Mouse (Mus musculus) kidney, adult 18-20 months (tissue): ENCODE results near the gene Fam114a2.
"Not testable (repeated sequence)": the region's sequence is repeated elsewhere in the genome, so short reads cannot be mapped to it uniquely, and the experiment has no call there.

Source experiments
- DNase-seq: peaks from one replicate; pipeline ENCODE4 v3.0.0; 2021

The Fam114a2 gene

GRCm38 (mm10) chr11:57518091-57518750, at the start of gene Fam114a2, which contains the start of gene Mfap3:
Gene Fam114a2, minus strand, starts transcription at chr11:57518617.
Gene Mfap3, plus strand, starts transcription at chr11:57518664.
- DNase-seq, result peak; percentile 95

GRCm38 (mm10) chr11:57566091-57567035, 47.9 kb upstream of the Fam114a2 start:
- no peak for DNase-seq

- DNase-seq, result no peak
Measured at GRCm38 (mm10) chr11:57564564-57564963, 46.1 kb upstream of the Fam114a2 start.

- not testable (repeated sequence) for DNase-seq
Measured at GRCm38 (mm10) chr11:57557936-57558335, 39.5 kb upstream of the Fam114a2 start.

- no peak for DNase-seq
Measured at GRCm38 (mm10) chr11:57553015-57553780, 34.8 kb upstream of the Fam114a2 start.

GRCm38 (mm10) chr11:57551016-57551415, 32.6 kb upstream of the Fam114a2 start:
- no peak for DNase-seq

- no peak for DNase-seq
Measured at GRCm38 (mm10) chr11:57550230-57550629, 31.8 kb upstream of the Fam114a2 start.

- DNase-seq, result peak; percentile 83
Measured at GRCm38 (mm10) chr11:57548618-57549550, 30.5 kb upstream of the Fam114a2 start.

- no peak for DNase-seq
Measured at GRCm38 (mm10) chr11:57540681-57541080, 22.3 kb upstream of the Fam114a2 start.

- no peak for DNase-seq
Measured at GRCm38 (mm10) chr11:57539841-57540418, 21.5 kb upstream of the Fam114a2 start.

- DNase-seq, result no peak
Measured at GRCm38 (mm10) chr11:57535912-57536311, 17.5 kb upstream of the Fam114a2 start.

GRCm38 (mm10) chr11:57532306-57532705, 13.9 kb upstream of the Fam114a2 start:
- no peak for DNase-seq

GRCm38 (mm10) chr11:57531300-57531950, 13.0 kb upstream of the Fam114a2 start:
- DNase-seq, result peak; percentile 7

- no peak for DNase-seq
Measured at GRCm38 (mm10) chr11:57529111-57529510, 10.7 kb upstream of the Fam114a2 start.

- DNase-seq, result no peak
Measured at GRCm38 (mm10) chr11:57527506-57527905, 9.1 kb upstream of the Fam114a2 start.

- no peak for DNase-seq
Measured at GRCm38 (mm10) chr11:57525900-57526299, 7.5 kb upstream of the Fam114a2 start.

- DNase-seq, result no peak
Measured at GRCm38 (mm10) chr11:57524597-57524996, 6.2 kb upstream of the Fam114a2 start.

GRCm38 (mm10) chr11:57523418-57523817, 5.0 kb upstream of the Fam114a2 start:
- no peak for DNase-seq

- no peak for DNase-seq
Measured at GRCm38 (mm10) chr11:57522046-57522445, 3.6 kb upstream of the Fam114a2 start.

- DNase-seq, result no peak
Measured at GRCm38 (mm10) chr11:57521206-57521605, 2.8 kb upstream of the Fam114a2 start.

- no peak for DNase-seq
Measured at GRCm38 (mm10) chr11:57519304-57519703, 887 bp upstream of the Fam114a2 start.
